Mouse (Mus musculus): ENCODE measurements around the gene Cd200r2. TPM values are rescaled to one million over a fixed set of nuclear protein-coding genes. Genes with fewer than 3 reads are reported as not detected.

Gene Cd200r2
- polyA plus RNA-seq, 1 experiment from 2014 or later = not detected

DNA sequence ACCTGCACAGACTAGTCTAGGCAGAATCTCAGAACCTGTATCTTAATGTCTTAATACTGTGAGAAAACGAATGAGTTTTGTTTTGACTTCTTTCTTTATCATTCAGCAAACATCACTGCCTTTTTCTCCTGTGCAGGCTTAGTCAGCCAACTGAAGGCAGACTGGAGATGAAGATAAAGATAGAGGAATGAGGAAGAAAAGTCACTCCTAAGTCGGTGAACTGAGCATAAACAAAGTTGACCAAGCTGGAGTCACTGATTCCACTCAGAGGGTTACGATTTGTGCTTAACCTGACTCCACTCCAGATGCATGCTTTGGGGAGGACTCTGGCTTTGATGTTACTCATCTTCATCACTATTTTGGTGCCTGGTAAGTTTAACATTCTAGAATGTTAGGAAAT is 76.6 kb downstream of the Cd200r2 start, which contains the start of gene Cd200r3:
TSS of gene Cd200r3 (plus strand) at position 211 of the 400 bp plus-strand sequence.
- Histone ChIP-seq H3K4me3 (ENCODE audit: low read depth, low read length) (no peak within 1 kb of the TSS), H3K4me2 (no peak within 1 kb of the TSS), H3K9me3 (ENCODE audit: control insufficient read depth, low read length) (no peaks in the 10 kb centered on the region), H3K4me1 (ENCODE audit: control insufficient read depth, insufficient read depth, low read length) (no peaks in the 10 kb centered on the region), H3K9ac (ENCODE audit: low read length) (no peak within 1 kb of the TSS), H3K27me3 (ENCODE audit: control insufficient read depth, insufficient read depth, low read length) (no peaks in the 10 kb centered on the region), H3K36me3 (ENCODE audit: control insufficient read depth, insufficient read depth, low read length) (no peaks in the 10 kb centered on the region), H3K27ac (ENCODE audit: low read depth, low read length) (no peak within 1 kb of the TSS)
- DNase-seq (ENCODE audit: low spot score, missing footprints) = peak; percentile 70
- 80% methylated on average over 3 of the region's 3 CpGs for WGBS
- no peak for ATAC-seq (ENCODE audit: low FRiP score)

DNA sequence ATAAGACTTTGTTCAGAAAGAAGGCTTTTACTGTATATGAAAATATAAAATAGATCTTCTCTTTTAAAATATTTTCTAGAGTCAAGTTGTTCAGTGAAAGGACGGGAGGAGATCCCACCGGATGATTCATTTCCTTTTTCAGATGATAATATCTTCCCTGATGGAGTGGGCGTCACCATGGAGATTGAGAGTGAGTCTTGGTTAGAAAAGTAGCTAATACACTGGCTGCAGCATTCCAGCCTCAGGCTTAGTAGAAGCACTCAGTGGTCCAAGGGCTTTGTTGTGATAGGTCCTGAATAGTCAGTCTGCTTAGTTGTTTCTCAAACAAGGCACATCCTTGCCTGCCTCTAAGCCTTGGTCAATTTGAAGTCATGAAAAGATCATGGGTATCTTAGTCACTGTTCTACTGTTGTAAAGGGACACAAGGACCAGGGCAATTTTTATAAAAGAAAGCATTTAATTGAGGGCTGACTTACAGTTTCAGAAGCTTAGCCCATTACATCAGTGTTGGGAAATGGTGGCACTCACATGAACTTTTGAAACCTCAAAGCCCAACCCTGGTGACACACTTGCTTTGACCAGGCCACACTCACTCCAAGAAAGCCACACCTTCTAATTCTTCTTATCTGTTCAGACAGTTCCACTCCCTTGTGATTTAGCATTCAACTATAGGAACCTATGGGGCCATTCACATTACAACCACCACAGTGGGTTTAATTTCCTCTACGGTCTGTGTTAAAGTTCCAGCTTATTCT is 84.6 kb downstream of the Cd200r2 start:
- Histone ChIP-seq H3K4me1 (ENCODE audit: control insufficient read depth, insufficient read depth, low read length) (no peaks in the 10 kb centered on the region), H3K9ac (ENCODE audit: low read length) (no peak overlapping the region), H3K4me2 (no peak overlapping the region), H3K9me3 (ENCODE audit: control insufficient read depth, low read length) (no peaks in the 10 kb centered on the region), H3K36me3 (ENCODE audit: control insufficient read depth, insufficient read depth, low read length) (no peaks in the 10 kb centered on the region), H3K27me3 (ENCODE audit: control insufficient read depth, insufficient read depth, low read length) (no peaks in the 10 kb centered on the region), H3K27ac (ENCODE audit: low read depth, low read length) (no peak overlapping the region), H3K4me3 (ENCODE audit: low read depth, low read length) (no peak overlapping the region)
- ATAC-seq (ENCODE audit: low FRiP score) (no peak), DNase-seq (ENCODE audit: low spot score, missing footprints) (peak; percentile 39)
- WGBS = 85% methylated on average over 4 of the region's 4 CpGs

GRCm38 (mm10) chr16:44962296-44962695 is 95.4 kb downstream of the Cd200r2 start:
- 82% methylated on average over 2 of the region's 2 CpGs for WGBS
- Histone ChIP-seq H3K9ac (ENCODE audit: low read length) (no peak overlapping the region), H3K36me3 (ENCODE audit: control insufficient read depth, insufficient read depth, low read length) (no peaks in the 10 kb centered on the region), H3K27ac (ENCODE audit: low read depth, low read length) (no peak overlapping the region), H3K9me3 (ENCODE audit: control insufficient read depth, low read length) (no peaks in the 10 kb centered on the region), H3K4me1 (ENCODE audit: control insufficient read depth, insufficient read depth, low read length) (no peaks in the 10 kb centered on the region), H3K4me2 (no peak overlapping the region), H3K4me3 (ENCODE audit: low read depth, low read length) (no peak overlapping the region), H3K27me3 (ENCODE audit: control insufficient read depth, insufficient read depth, low read length) (no peaks in the 10 kb centered on the region)
- DNase-seq (ENCODE audit: low spot score, missing footprints) = peak; percentile 44
- no peak for ATAC-seq (ENCODE audit: low FRiP score)

DNA sequence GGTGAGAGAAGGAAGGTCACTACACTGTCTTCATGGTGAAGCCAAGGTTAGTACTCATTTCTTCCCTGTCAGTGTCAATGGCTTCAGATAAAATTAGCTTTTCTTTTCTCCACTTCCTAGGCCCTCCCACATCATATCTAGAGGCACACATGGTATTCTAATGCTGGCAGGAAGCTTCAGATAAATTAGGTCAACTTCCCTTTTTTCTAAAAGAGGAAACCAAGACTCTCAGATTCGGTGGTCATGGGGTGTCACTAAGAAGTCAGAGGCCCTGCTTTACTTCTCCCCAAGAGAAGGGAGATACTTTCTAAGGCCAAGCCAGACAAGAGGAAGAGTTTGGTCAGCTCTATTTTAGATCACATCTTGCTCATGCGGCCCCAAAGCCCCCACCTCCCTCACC is 95.9 kb downstream of the Cd200r2 start:
- no peak for ATAC-seq (ENCODE audit: low FRiP score)
- H3K36me3 ChIP-seq (ENCODE audit: control insufficient read depth, insufficient read depth, low read length) = no peaks in the 10 kb centered on the region
- H3K4me1 ChIP-seq (ENCODE audit: control insufficient read depth, insufficient read depth, low read length) = no peaks in the 10 kb centered on the region
- WGBS = 79% methylated on average over 2 of the region's 2 CpGs
- no peaks in the 10 kb centered on the region for H3K27me3 ChIP-seq (ENCODE audit: control insufficient read depth, insufficient read depth, low read length)
- DNase-seq (ENCODE audit: low spot score, missing footprints) = no peak
- H3K27ac ChIP-seq (ENCODE audit: low read depth, low read length) = no peak overlapping the region
- no peaks in the 10 kb centered on the region for H3K9me3 ChIP-seq (ENCODE audit: control insufficient read depth, low read length)
- no peak overlapping the region for H3K4me3 ChIP-seq (ENCODE audit: low read depth, low read length)
- no peak overlapping the region for H3K9ac ChIP-seq (ENCODE audit: low read length)
- no peak overlapping the region for H3K4me2 ChIP-seq

GRCm38 (mm10) chr16:44964526-44965374 is 97.9 kb downstream of the Cd200r2 start:
- no peak for ATAC-seq (ENCODE audit: low FRiP score)

GRCm38 (mm10) chr16:44965428-44965827 is 98.5 kb downstream of the Cd200r2 start:
- H3K27ac ChIP-seq (ENCODE audit: low read depth, low read length) = no peak overlapping the region
- H3K4me2 ChIP-seq = no peak overlapping the region
- no peak overlapping the region for H3K4me3 ChIP-seq (ENCODE audit: low read depth, low read length)
- 93% methylated on average over 8 of the region's 8 CpGs for WGBS
- no peak for ATAC-seq (ENCODE audit: low FRiP score)
- H3K4me1 ChIP-seq (ENCODE audit: control insufficient read depth, insufficient read depth, low read length) = no peaks in the 10 kb centered on the region
- H3K27me3 ChIP-seq (ENCODE audit: control insufficient read depth, insufficient read depth, low read length) = no peaks in the 10 kb centered on the region
- no peaks in the 10 kb centered on the region for H3K9me3 ChIP-seq (ENCODE audit: control insufficient read depth, low read length)
- DNase-seq (ENCODE audit: low spot score, missing footprints) = peak; percentile 35
- no peaks in the 10 kb centered on the region for H3K36me3 ChIP-seq (ENCODE audit: control insufficient read depth, insufficient read depth, low read length)
- no peak overlapping the region for H3K9ac ChIP-seq (ENCODE audit: low read length)

More at GRCm38 (mm10) chr16:44964526-44965374, 97.9 kb downstream of the Cd200r2 start:
- Histone ChIP-seq H3K27me3 (ENCODE audit: control insufficient read depth, insufficient read depth, low read length) (no peaks in the 10 kb centered on the region), H3K4me3 (ENCODE audit: low read depth, low read length) (no peak overlapping the region), H3K9me3 (ENCODE audit: control insufficient read depth, low read length) (no peaks in the 10 kb centered on the region), H3K27ac (ENCODE audit: low read depth, low read length) (no peak overlapping the region), H3K36me3 (ENCODE audit: control insufficient read depth, insufficient read depth, low read length) (no peaks in the 10 kb centered on the region), H3K4me1 (ENCODE audit: control insufficient read depth, insufficient read depth, low read length) (no peaks in the 10 kb centered on the region), H3K9ac (ENCODE audit: low read length) (no peak overlapping the region), H3K4me2 (no peak overlapping the region)
- peak; percentile 35 for DNase-seq (ENCODE audit: low spot score, missing footprints)
- 87% methylated on average over 6 of the region's 6 CpGs for WGBS

Other genes starting within 250 kb of the Cd200r2 start
- 10.5 and 11.8 TPM in 2 replicates for gene Nepro, start 142.8 kb upstream of the Cd200r2 start, polyA plus RNA-seq (2014; fragmentation: Nextera tagmentation; extraction: Ambion mirVana)
- gene Gtpbp8, start 120.7 kb upstream of the Cd200r2 start, polyA plus RNA-seq (2014; fragmentation: Nextera tagmentation; extraction: Ambion mirVana) = 37.8 and 39.8 TPM in 2 replicates
- 1.2 and 1.4 TPM in 2 replicates for gene Cd200r1, start 101.4 kb upstream of the Cd200r2 start, polyA plus RNA-seq (2014; fragmentation: Nextera tagmentation; extraction: Ambion mirVana)
- 0.07 and 0.10 TPM in 2 replicates for gene Cd200r4, start 55.4 kb upstream of the Cd200r2 start, polyA plus RNA-seq (2014; fragmentation: Nextera tagmentation; extraction: Ambion mirVana)
- not detected in 2 replicates for gene Cd200r3, start 76.6 kb downstream of the Cd200r2 start, polyA plus RNA-seq (2014; fragmentation: Nextera tagmentation; extraction: Ambion mirVana)
- 27.1 and 27.4 TPM in 2 replicates for gene Ccdc80, start 226.3 kb downstream of the Cd200r2 start, polyA plus RNA-seq (2014; fragmentation: Nextera tagmentation; extraction: Ambion mirVana)

Data from midbrain, embryonic 11.5 days (tissue).